Mouse (Mus musculus) G1E (cell line): ENCODE data around the gene Colgalt2.

Source experiments
- CTCF ChIP-seq: IDR thresholded peaks from 2 replicates; pipeline ENCODE4 v1.5.1; 2012; ENCODE audit warnings: low read depth, low read length, inconsistent platforms, mixed read lengths
- GATA1 ChIP-seq: IDR thresholded peaks from 2 replicates; pipeline ENCODE4 v1.6.1; 2012; ENCODE audit warnings: borderline replicate concordance, low read length, inconsistent platforms, mixed read lengths
- GATA2 ChIP-seq: IDR thresholded peaks from 2 replicates; pipeline ENCODE4 v1.6.1; 2012; ENCODE audit warnings: low read depth, low read length, inconsistent platforms, borderline replicate concordance
- POLR2AphosphoS5 ChIP-seq: IDR thresholded peaks from 2 replicates; pipeline ENCODE4 v1.6.1; 2012; ENCODE audit warnings: low read depth, low read length, inconsistent platforms; ENCODE audit not compliant: insufficient replicate concordance
- TAL1 ChIP-seq: conservative IDR thresholded peaks from 2 replicates; pipeline ENCODE4 v1.6.1; 2012; ENCODE audit warnings: low read depth, low read length, inconsistent platforms, mixed read lengths

GRCm38 (mm10) chr1:152422295-152422694, 22.7 kb downstream of the Colgalt2 start:
- TF ChIP-seq POLR2AphosphoS5, result no peak
- no peak for TF ChIP-seq CTCF
- no peak for TF ChIP-seq TAL1
- no peak for TF ChIP-seq GATA1
- TF ChIP-seq GATA2, result no peak
